Mouse (Mus musculus) brain, embryonic 14.5 days (tissue): ENCODE measurements at regions not wholly inside any gene's neighbourhood (a gene's known extent, or its start where the extent isn't known, plus 50 kb on each side); places are given as distances from the start of the nearest gene placed in this dataset.

ENCODE experiments used
- CTCF ChIP-seq: fragments of 200-500 bp; IDR thresholded peaks from 2 replicates; pipeline ENCODE4 v1.5.1; 2012; ENCODE audit warnings: inconsistent platforms, mild to moderate bottlenecking, moderate library complexity, borderline replicate concordance; ENCODE audit not compliant: insufficient read depth, insufficient read length; ENCODE audit errors: extremely low read depth
- POLR2A ChIP-seq: fragments of 200-500 bp; IDR thresholded peaks from 2 replicates; pipeline ENCODE4 v1.6.1; 2012; ENCODE audit warnings: mild to moderate bottlenecking, inconsistent platforms, borderline replicate concordance; ENCODE audit not compliant: poor library complexity, insufficient read depth, insufficient read length, severe bottlenecking; ENCODE audit errors: extremely low read depth

DNA sequence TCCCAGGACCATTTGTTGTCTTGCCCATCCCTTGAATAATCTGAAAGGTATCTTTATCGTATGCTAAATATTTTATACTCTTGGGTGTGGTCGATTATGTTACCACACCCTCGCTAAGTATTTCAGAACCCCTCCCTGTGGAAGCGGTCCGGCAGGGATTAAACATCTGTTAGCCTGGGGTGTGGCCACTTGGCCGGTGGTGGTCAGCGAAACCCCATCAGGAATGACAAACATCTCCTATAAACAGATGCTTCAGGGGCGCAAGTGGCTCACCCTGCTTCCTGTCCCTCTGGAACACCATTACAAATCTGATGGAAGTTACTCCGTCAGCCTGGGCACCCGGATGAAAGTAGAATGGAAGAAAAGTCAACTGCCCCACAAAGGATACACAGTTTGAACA, 119.8 kb upstream of the Dyrk2 start:
- TF ChIP-seq CTCF (no peak), POLR2A (no peak)
